Mouse (Mus musculus): Measurements from ENCODE around the gene Ins2. TPM values are rescaled to one million over a fixed set of nuclear protein-coding genes. Genes with fewer than 3 reads are reported as not detected.

Ins2 gene
- polyA plus RNA-seq, 1 experiment from 2014 or later, result not detected

DNA sequence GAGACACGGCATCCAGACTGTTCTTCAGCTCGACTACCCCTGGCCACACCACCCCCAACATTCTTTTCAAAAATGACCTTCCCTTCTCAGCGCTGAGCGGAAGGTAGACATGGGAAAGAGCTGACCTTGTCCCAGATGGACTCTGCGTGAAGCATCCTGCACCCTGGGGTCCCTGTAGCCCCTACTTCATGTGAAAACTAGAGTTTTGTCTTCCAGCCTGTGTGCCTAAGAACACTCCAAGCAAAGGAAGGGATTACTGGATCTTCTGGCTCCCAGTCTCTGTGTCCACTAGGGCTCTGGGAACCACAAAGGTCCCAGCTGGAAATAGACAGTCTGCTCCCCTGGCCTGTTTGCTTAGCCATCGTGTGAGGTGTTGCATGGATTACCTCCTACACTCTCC lies 68.0 kb downstream of the Ins2 start:
- Histone ChIP-seq H3K9ac (no peak overlapping the region), H3K4me2 (no peak overlapping the region), H3K27ac (replicated peaks) (no peak overlapping the region), H3K36me3 (no peaks in the 10 kb centered on the region), H3K4me3 (no peak overlapping the region), H3K27me3 (no peaks in the 10 kb centered on the region), H3K4me1 (replicated peaks) (no peaks in the 10 kb centered on the region), H3K9me3 (peaks cover 7% of the 10 kb centered on the region)
- 70% methylated on average over 6 of the region's 6 CpGs for WGBS
- no peak for ATAC-seq (ENCODE audit: low read depth)

DNA sequence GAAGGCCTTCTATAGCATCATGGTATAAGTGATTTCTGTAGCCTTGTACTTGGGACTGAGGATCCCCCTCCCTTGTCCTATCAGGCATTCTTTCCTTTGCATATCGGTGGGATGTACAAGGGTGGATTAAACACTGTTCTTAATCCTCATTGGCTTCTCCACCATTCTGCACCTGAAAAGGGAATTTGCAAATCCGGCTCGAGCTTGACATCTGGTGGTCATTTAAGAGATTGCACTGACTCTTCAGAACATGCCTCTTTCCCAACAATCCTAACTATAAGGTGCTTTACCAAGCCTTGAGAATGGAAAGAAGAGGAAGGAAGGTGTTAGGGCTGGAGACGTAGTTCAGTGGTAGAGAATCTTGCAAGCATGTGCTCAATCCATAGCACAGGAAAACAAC lies 71.1 kb downstream of the Ins2 start:
- H3K9me3 ChIP-seq, result peaks cover 15% of the 10 kb centered on the region
- peaks cover 1% of the 10 kb centered on the region for H3K27me3 ChIP-seq
- no peak overlapping the region for H3K27ac ChIP-seq (replicated peaks)
- H3K4me3 ChIP-seq, result no peak overlapping the region
- H3K4me2 ChIP-seq, result no peak overlapping the region
- no peak for ATAC-seq (ENCODE audit: low read depth)
- H3K9ac ChIP-seq, result no peak overlapping the region
- 15% methylated on average over 4 of the region's 4 CpGs for WGBS
- H3K4me1 ChIP-seq (replicated peaks), result no peaks in the 10 kb centered on the region
- H3K36me3 ChIP-seq, result no peaks in the 10 kb centered on the region

- Histone ChIP-seq H3K9ac (no peak overlapping the region), H3K36me3 (no peaks in the 10 kb centered on the region), H3K4me3 (no peak overlapping the region), H3K9me3 (peaks cover 15% of the 10 kb centered on the region), H3K27me3 (peaks cover 12% of the 10 kb centered on the region), H3K27ac (replicated peaks) (no peak overlapping the region), H3K4me2 (no peak overlapping the region), H3K4me1 (replicated peaks) (no peaks in the 10 kb centered on the region)
- no peak for ATAC-seq (ENCODE audit: low read depth)
- WGBS, result 91% methylated on average over 1 of the region's 1 CpGs
Measured at GRCm38 (mm10) chr7:142671067-142671466, 72.1 kb downstream of the Ins2 start.

- no peak for ATAC-seq (ENCODE audit: low read depth)
- Histone ChIP-seq H3K9ac (no peak within 1 kb of the TSS), H3K27me3 (peaks cover 22% of the 10 kb centered on the region), H3K4me2 (no peak within 1 kb of the TSS), H3K36me3 (no peaks in the 10 kb centered on the region), H3K27ac (replicated peaks) (no peak within 1 kb of the TSS), H3K4me1 (replicated peaks) (no peaks in the 10 kb centered on the region), H3K9me3 (peaks cover 15% of the 10 kb centered on the region), H3K4me3 (no peak within 1 kb of the TSS)
- WGBS, result 84% methylated on average over 23 of the region's 23 CpGs
Measured at GRCm38 (mm10) chr7:142669751-142670625, 73.2 kb downstream of the Ins2 start, which contains the start of gene Gm49394. Gene Gm49394, minus strand, starts transcription at chr7:142669942.

DNA sequence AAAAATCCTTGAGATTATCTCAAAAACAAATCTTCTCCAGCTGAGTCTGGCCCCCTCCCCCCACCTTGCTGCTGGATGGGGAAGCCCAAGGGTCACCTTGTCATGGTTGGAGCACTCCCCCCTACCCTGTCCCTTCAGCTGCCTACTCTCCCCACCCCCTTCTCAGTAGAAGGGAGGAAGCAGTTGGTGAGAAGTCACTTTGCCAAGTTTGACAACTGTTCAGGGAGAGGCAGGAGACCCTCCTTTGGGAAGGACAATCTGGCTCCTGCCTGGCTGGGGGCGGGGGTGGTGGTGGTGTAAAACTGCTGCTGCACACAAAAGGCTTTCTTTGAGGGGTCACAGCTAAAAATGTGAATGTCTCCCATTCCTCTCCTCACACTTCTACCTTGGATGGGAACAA lies 74.9 kb downstream of the Ins2 start:
- H3K27me3 ChIP-seq, result peaks cover 39% of the 10 kb centered on the region
- no peak overlapping the region for H3K27ac ChIP-seq (replicated peaks)
- no peak for ATAC-seq (ENCODE audit: low read depth)
- H3K4me3 ChIP-seq, result no peak overlapping the region
- 92% methylated on average over 1 of the region's 1 CpGs for WGBS
- H3K4me1 ChIP-seq (replicated peaks), result peaks cover 7% of the 10 kb centered on the region; the same call in 1 of the 2 replicates
- H3K9ac ChIP-seq, result no peak overlapping the region
- peaks cover 15% of the 10 kb centered on the region for H3K9me3 ChIP-seq
- no peaks in the 10 kb centered on the region for H3K36me3 ChIP-seq
- no peak overlapping the region for H3K4me2 ChIP-seq

DNA sequence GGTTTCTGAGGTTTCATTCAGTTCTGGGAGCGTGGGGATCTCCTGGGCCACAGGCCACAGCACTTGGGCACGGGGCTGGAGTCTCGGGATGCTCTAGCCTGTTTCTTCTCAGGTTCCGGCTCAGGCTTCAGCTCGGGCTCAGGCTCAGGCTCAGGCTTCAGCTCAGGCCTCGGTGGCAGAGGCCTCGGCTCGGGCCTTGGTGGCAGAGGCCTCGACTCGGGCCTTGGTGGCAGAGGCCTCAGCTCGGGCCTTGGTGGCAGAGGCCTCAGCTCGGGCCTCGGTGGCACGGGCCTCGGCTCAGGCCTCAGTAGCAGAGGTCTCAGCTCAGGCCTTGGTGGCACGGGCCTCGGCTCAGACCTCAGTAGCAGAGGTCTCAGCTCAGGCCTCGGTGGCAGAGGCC lies 75.7 kb downstream of the Ins2 start:
- Histone ChIP-seq H3K4me1 (replicated peaks) (peaks cover 7% of the 10 kb centered on the region; the same call in 1 of the 2 replicates), H3K4me3 (no peak overlapping the region), H3K9ac (no peak overlapping the region), H3K4me2 (no peak overlapping the region), H3K9me3 (peaks cover 15% of the 10 kb centered on the region), H3K27me3 (peaks cover 47% of the 10 kb centered on the region), H3K27ac (replicated peaks) (no peak overlapping the region), H3K36me3 (no peaks in the 10 kb centered on the region)
- no peak for ATAC-seq (ENCODE audit: low read depth)
- WGBS, result 94% methylated on average over 18 of the region's 18 CpGs

GRCm38 (mm10) chr7:142666659-142667058 lies 76.5 kb downstream of the Ins2 start, which contains the start of gene Igf2:
Gene Igf2, minus strand, starts transcription at chr7:142666816.
- Histone ChIP-seq H3K36me3 (no peaks in the 10 kb centered on the region), H3K9me3 (peaks cover 15% of the 10 kb centered on the region), H3K4me3 (no peak within 1 kb of the TSS), H3K9ac (no peak within 1 kb of the TSS), H3K27me3 (peaks cover 56% of the 10 kb centered on the region), H3K27ac (replicated peaks) (no peak within 1 kb of the TSS), H3K4me2 (no peak within 1 kb of the TSS), H3K4me1 (replicated peaks) (peaks cover 7% of the 10 kb centered on the region; the same call in 1 of the 2 replicates)
- WGBS, result 57% methylated on average over 2 of the region's 2 CpGs
- no peak for ATAC-seq (ENCODE audit: low read depth)

GRCm38 (mm10) chr7:142666109-142666508 lies 77.1 kb downstream of the Ins2 start:
- Histone ChIP-seq H3K4me1 (replicated peaks) (peaks cover 7% of the 10 kb centered on the region; the same call in 1 of the 2 replicates), H3K36me3 (no peaks in the 10 kb centered on the region), H3K27ac (replicated peaks) (no peak overlapping the region), H3K4me3 (no peak overlapping the region), H3K4me2 (no peak overlapping the region), H3K27me3 (peaks cover 61% of the 10 kb centered on the region), H3K9ac (no peak overlapping the region), H3K9me3 (peaks cover 12% of the 10 kb centered on the region)
- 77% methylated on average over 4 of the region's 4 CpGs for WGBS
- ATAC-seq (ENCODE audit: low read depth), result no peak

DNA sequence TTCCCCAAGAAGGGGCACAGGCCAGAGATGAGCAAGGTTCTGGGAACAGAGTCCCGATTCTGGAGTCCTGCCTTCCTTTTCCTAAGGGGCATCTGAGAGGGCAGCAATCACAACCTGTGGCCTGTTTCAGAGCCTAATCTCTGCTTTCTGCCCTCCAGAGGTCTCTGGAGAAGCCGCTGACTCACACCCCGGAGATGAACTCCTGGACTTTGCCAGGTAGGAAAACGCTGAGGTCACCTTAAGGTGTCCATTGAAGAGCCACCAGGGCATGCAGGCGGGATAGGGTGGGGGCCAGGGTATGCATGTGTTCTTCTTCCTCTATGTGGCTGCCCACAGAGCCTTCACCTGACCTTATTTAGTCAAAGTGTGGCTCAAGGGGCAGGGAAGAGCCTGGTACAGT lies 77.8 kb downstream of the Ins2 start:
- Histone ChIP-seq H3K27ac (replicated peaks) (no peak overlapping the region), H3K4me3 (no peak overlapping the region), H3K4me1 (replicated peaks) (peaks cover 14% of the 10 kb centered on the region), H3K27me3 (peaks cover 69% of the 10 kb centered on the region), H3K9me3 (peaks cover 10% of the 10 kb centered on the region), H3K4me2 (no peak overlapping the region), H3K9ac (no peak overlapping the region), H3K36me3 (no peaks in the 10 kb centered on the region)
- 58% methylated on average over 5 of the region's 5 CpGs for WGBS
- no peak for ATAC-seq (ENCODE audit: low read depth)

DNA sequence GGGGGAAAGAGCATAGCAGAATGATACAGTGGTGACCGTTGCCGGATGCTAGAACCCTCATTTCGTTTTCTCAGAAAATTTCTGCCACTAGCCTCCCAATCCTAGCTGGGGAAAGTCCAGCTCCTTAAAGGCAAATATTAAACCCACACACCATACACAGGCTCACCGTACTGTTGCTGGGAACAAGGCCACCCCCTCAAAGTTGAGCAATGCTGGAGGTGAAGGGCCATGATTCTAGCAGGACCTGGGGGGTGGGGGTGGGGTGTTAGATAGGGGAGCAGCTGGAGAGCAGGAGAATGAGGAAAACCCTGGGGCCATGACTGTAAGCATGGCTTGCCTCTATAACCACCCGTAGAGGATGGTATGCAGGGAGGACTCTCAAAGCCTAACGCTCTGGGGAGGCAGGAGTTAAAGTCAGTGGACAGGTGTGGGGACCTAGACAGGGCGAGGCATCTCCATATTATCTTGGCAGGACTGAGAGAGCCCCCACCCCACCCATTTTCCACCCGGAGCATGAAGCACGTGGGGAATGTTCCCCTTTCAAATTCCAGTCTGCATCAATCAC lies 78.6 kb downstream of the Ins2 start:
- WGBS, result 6% methylated on average over 9 of the region's 9 CpGs
- no peak for ATAC-seq (ENCODE audit: low read depth)
- H3K27me3 ChIP-seq, result peaks cover 77% of the 10 kb centered on the region

GRCm38 (mm10) chr7:142663931-142664421 lies 79.2 kb downstream of the Ins2 start:
- Histone ChIP-seq H3K4me1 (replicated peaks) (peaks cover 21% of the 10 kb centered on the region), H3K4me3 (peak overlapping the region; percentile 25), H3K9ac (peak overlapping the region; percentile 58), H3K27ac (replicated peaks) (no peak overlapping the region), H3K9me3 (no peaks in the 10 kb centered on the region), H3K4me2 (peak overlapping the region; percentile 44), H3K36me3 (no peaks in the 10 kb centered on the region), H3K27me3 (peaks cover 83% of the 10 kb centered on the region)
- under 1% methylated on average over 53 of the region's 53 CpGs for WGBS
- ATAC-seq (ENCODE audit: low read depth), result no peak

More for the DNA sequence above, 78.6 kb downstream of the Ins2 start:
- peaks cover 16% of the 10 kb centered on the region for H3K4me1 ChIP-seq (replicated peaks)
- H3K4me3 ChIP-seq, result peak overlapping the region; percentile 25; the same call in 1 of the 2 replicates
- H3K4me2 ChIP-seq, result peak overlapping the region; percentile 44
- peaks cover 2% of the 10 kb centered on the region; the same call in 1 of the 2 replicates for H3K9me3 ChIP-seq
- no peak overlapping the region for H3K27ac ChIP-seq (replicated peaks)
- H3K36me3 ChIP-seq, result no peaks in the 10 kb centered on the region
- H3K9ac ChIP-seq, result no peak overlapping the region

DNA sequence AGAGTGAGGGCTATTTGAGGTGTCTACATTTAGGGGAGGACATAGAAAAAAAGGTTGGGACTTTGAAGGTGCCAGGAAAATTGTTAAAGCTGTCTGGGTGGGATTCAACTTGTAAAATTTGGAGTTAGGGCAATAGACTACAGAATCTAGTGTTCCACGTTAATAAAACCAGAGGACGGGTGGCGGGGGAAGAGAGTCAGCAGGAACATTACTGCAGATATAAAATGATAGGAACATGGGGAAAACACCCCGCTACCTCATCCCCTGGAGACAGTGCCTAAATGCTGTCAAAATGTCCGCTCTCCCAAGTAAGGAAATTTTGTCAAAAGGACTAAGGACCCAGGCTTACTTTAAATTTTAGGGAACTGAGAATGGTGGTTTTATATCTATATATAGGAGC lies 80.0 kb downstream of the Ins2 start:
- no peak overlapping the region for H3K27ac ChIP-seq (replicated peaks)
- H3K4me3 ChIP-seq, result no peak overlapping the region
- no peak overlapping the region for H3K4me2 ChIP-seq
- H3K9ac ChIP-seq, result no peak overlapping the region
- WGBS, result 10% methylated on average over 5 of the region's 5 CpGs
- H3K4me1 ChIP-seq (replicated peaks), result peaks cover 29% of the 10 kb centered on the region
- H3K27me3 ChIP-seq, result peaks cover 91% of the 10 kb centered on the region
- no peak for ATAC-seq (ENCODE audit: low read depth)
- H3K36me3 ChIP-seq, result no peaks in the 10 kb centered on the region
- no peaks in the 10 kb centered on the region for H3K9me3 ChIP-seq
